Mouse (Mus musculus) thymus, adult 2 months (tissue): ENCODE measurements around the gene Aktip.

Experiments used
- CTCF ChIP-seq: fragments of 200-500 bp; IDR thresholded peaks from 2 replicates; pipeline ENCODE4 v1.5.1; 2012; ENCODE audit warnings: mild to moderate bottlenecking, control low read depth, low read length, moderate library complexity, borderline replicate concordance; ENCODE audit not compliant: control insufficient read depth, poor library complexity, insufficient read depth; ENCODE audit errors: extremely low read depth
- POLR2A ChIP-seq: fragments of 200-500 bp; IDR thresholded peaks from 2 replicates; pipeline ENCODE4 v1.6.1; 2012; ENCODE audit warnings: mild to moderate bottlenecking, low read length, control low read depth, moderate library complexity; ENCODE audit not compliant: control insufficient read depth, poor library complexity, insufficient read depth; ENCODE audit errors: extremely low read depth

DNA sequence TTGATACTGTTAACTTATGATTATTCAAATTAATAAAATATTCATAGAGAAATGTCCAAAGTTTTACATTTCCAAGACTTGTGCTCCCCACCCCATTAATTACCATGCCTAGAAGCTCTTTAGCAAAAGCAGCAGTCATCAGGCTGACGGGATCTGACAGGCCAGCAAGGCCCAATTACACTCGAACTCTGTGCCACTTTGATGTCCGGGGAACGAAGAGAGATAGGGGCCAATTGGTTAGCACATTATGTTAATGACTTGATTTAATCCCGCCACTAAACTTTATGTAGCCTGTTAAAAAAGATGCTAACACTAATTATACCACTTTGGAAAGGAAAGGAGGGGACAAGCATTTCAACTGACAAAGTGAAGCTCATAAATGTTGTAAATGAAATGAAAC, 41.6 kb upstream of the Aktip start:
- TF ChIP-seq POLR2A (no peak), CTCF (no peak)
